Mouse (Mus musculus) midbrain, embryonic 14.5 days (tissue): Measurements from ENCODE around the gene Sparc. TPM values are rescaled to one million over a fixed set of nuclear protein-coding genes. Genes with fewer than 3 reads are reported as not detected.

Source experiments
- ATAC-seq: fragments of 200-750 bp; cut with Nextera tagmentation; 2 replicates; pipeline ENCODE4 v1.8.0; 2017; ENCODE audit warnings: moderate number of reproducible peaks, moderate library complexity; ENCODE audit not compliant: low FRiP score, low TSS enrichment
- DNase-seq: peaks from one replicate; pipeline ENCODE4 v3.0.0-alpha.2; 2015
- H3K27ac ChIP-seq: fragments of 300-500 bp; sonication (generic); replicated peaks from 2 replicates; pipeline ENCODE4 v1.5.1; 2014; ENCODE audit warnings: mild to moderate bottlenecking, low read depth, low read length, moderate library complexity
- H3K27me3 ChIP-seq: fragments of 300-500 bp; sonication (generic); 2 replicates; pipeline ENCODE4 v1.6.1; 2014; ENCODE audit warnings: low read length, control low read depth, mixed read lengths; ENCODE audit not compliant: control insufficient read depth, insufficient read depth
- H3K36me3 ChIP-seq: fragments of 300-500 bp; sonication (generic); 2 replicates; pipeline ENCODE4 v1.6.1; 2014; ENCODE audit warnings: low read length, control low read depth; ENCODE audit not compliant: control insufficient read depth, insufficient read depth
- H3K4me1 ChIP-seq: fragments of 300-500 bp; sonication (generic); 2 replicates; pipeline ENCODE4 v1.6.1; 2014; ENCODE audit warnings: mild to moderate bottlenecking, antibody characterized with exemption, low read length, control low read depth; ENCODE audit not compliant: control insufficient read depth, insufficient read depth
- H3K4me2 ChIP-seq: fragments of 300-500 bp; sonication (generic); 2 replicates; pipeline ENCODE4 v1.6.1; 2014; ENCODE audit warnings: mild to moderate bottlenecking, low read length, moderate library complexity
- H3K4me3 ChIP-seq: fragments of 300-500 bp; sonication (generic); replicated peaks from 2 replicates; pipeline ENCODE4 v1.5.1; 2014; ENCODE audit warnings: low read depth, low read length
- H3K9ac ChIP-seq: fragments of 300-500 bp; sonication (generic); replicated peaks from 2 replicates; pipeline ENCODE4 v1.6.1; 2014; ENCODE audit warnings: mild to moderate bottlenecking, low read length, moderate library complexity
- H3K9me3 ChIP-seq: fragments of 300-500 bp; sonication (generic); 2 replicates; pipeline ENCODE4 v1.6.1; 2016; ENCODE audit warnings: low read length, control low read depth, mixed read lengths; ENCODE audit not compliant: control insufficient read depth
- WGBS: fragments of 180-500 bp; shearing (Covaris S2); extraction: QIAGEN DNeasy Blood & Tissue Kit; methylation state at CpG from one replicate; pipeline ENCODE4 v1.1.7; 2014; 5-methylcytosine and 5-hydroxymethylcytosine counted together
- polyA plus RNA-seq: library from polyadenylated mRNA; unstranded; fragments of >200 nt; fragmentation: Nextera tagmentation; extraction: Ambion mirVana; gene quantifications from 2 replicates; pipeline ENCODE4 v1.2.1, GENCODE M21; 2014

Gene Sparc
- polyA plus RNA-seq, 1 experiment from 2014 or later = 427 TPM

GRCm38 (mm10) chr11:55372001-55372400 is 51.0 kb downstream of the Sparc start:
- DNase-seq (no peak), ATAC-seq (no peak)

GRCm38 (mm10) chr11:55369093-55369471 is 53.9 kb downstream of the Sparc start:
- H3K27me3 ChIP-seq = no peaks in the 10 kb centered on the region
- 78% methylated on average over 6 of the region's 6 CpGs for whole genome bisulfite sequencing
- ATAC-seq (no peak), DNase-seq (no peak)
- H3K9ac ChIP-seq = no peak overlapping the region
- H3K36me3 ChIP-seq = no peaks in the 10 kb centered on the region
- H3K4me2 ChIP-seq = no peak overlapping the region
- H3K4me1 ChIP-seq = no peaks in the 10 kb centered on the region
- no peak overlapping the region for H3K4me3 ChIP-seq
- no peaks in the 10 kb centered on the region for H3K9me3 ChIP-seq
- no peak overlapping the region for H3K27ac ChIP-seq

More at GRCm38 (mm10) chr11:55372001-55372400, 51.0 kb downstream of the Sparc start:
- Histone ChIP-seq H3K27me3 (no peaks in the 10 kb centered on the region), H3K27ac (no peak overlapping the region), H3K4me3 (no peak overlapping the region), H3K36me3 (no peaks in the 10 kb centered on the region), H3K9me3 (no peaks in the 10 kb centered on the region), H3K4me1 (no peaks in the 10 kb centered on the region), H3K4me2 (no peak overlapping the region), H3K9ac (no peak overlapping the region)
- 47% methylated on average over 6 of the region's 6 CpGs for WGBS

- WGBS = 66% methylated on average over 4 of the region's 4 CpGs
Measured at GRCm38 (mm10) chr11:55368388-55369092, 54.4 kb downstream of the Sparc start.

GRCm38 (mm10) chr11:55367783-55368182 is 55.2 kb downstream of the Sparc start:
- H3K4me1 ChIP-seq = no peaks in the 10 kb centered on the region
- DNase-seq (no peak), ATAC-seq (no peak)
- H3K4me2 ChIP-seq = no peak overlapping the region
- H3K27me3 ChIP-seq = no peaks in the 10 kb centered on the region
- no peak overlapping the region for H3K27ac ChIP-seq
- H3K36me3 ChIP-seq = no peaks in the 10 kb centered on the region
- no peak overlapping the region for H3K4me3 ChIP-seq
- H3K9ac ChIP-seq = no peak overlapping the region
- WGBS = 75% methylated on average over 10 of the region's 10 CpGs
- no peaks in the 10 kb centered on the region for H3K9me3 ChIP-seq

More at GRCm38 (mm10) chr11:55368388-55369092, 54.4 kb downstream of the Sparc start:
- Histone ChIP-seq H3K4me1 (no peaks in the 10 kb centered on the region), H3K27ac (no peak overlapping the region), H3K9ac (no peak overlapping the region), H3K36me3 (no peaks in the 10 kb centered on the region), H3K4me2 (no peak overlapping the region), H3K9me3 (no peaks in the 10 kb centered on the region), H3K27me3 (no peaks in the 10 kb centered on the region), H3K4me3 (no peak overlapping the region)
- no peak for ATAC-seq
- no peak for DNase-seq

GRCm38 (mm10) chr11:55365840-55366239 is 57.1 kb downstream of the Sparc start:
- Histone ChIP-seq H3K4me3 (no peak overlapping the region), H3K4me2 (no peak overlapping the region), H3K36me3 (no peaks in the 10 kb centered on the region), H3K27me3 (no peaks in the 10 kb centered on the region), H3K9ac (no peak overlapping the region), H3K4me1 (no peaks in the 10 kb centered on the region), H3K9me3 (no peaks in the 10 kb centered on the region), H3K27ac (no peak overlapping the region)
- WGBS = 76% methylated on average over 5 of the region's 5 CpGs
- ATAC-seq (no peak), DNase-seq (no peak)

- Histone ChIP-seq H3K9me3 (no peaks in the 10 kb centered on the region), H3K36me3 (no peaks in the 10 kb centered on the region), H3K4me2 (no peak overlapping the region), H3K27me3 (no peaks in the 10 kb centered on the region), H3K27ac (no peak overlapping the region), H3K9ac (no peak overlapping the region), H3K4me1 (no peaks in the 10 kb centered on the region), H3K4me3 (no peak overlapping the region)
- no peak for DNase-seq
- 51% methylated on average over 4 of the region's 4 CpGs for WGBS
- no peak for ATAC-seq
Measured at GRCm38 (mm10) chr11:55365242-55365641, 57.7 kb downstream of the Sparc start.

- H3K9me3 ChIP-seq = no peaks in the 10 kb centered on the region
- no peak for ATAC-seq
- no peak overlapping the region for H3K4me3 ChIP-seq
- H3K36me3 ChIP-seq = no peaks in the 10 kb centered on the region
- no peak overlapping the region for H3K27ac ChIP-seq
- no peak overlapping the region for H3K9ac ChIP-seq
- WGBS = 86% methylated on average over 3 of the region's 3 CpGs
- H3K4me1 ChIP-seq = no peaks in the 10 kb centered on the region
- DNase-seq = no peak
- H3K27me3 ChIP-seq = no peaks in the 10 kb centered on the region
- H3K4me2 ChIP-seq = no peak overlapping the region
Measured at GRCm38 (mm10) chr11:55364662-55365061, 58.3 kb downstream of the Sparc start.

GRCm38 (mm10) chr11:55358094-55358783 is 64.7 kb downstream of the Sparc start:
- no peak for DNase-seq
- H3K9ac ChIP-seq = no peak overlapping the region
- no peak overlapping the region for H3K4me2 ChIP-seq
- H3K4me1 ChIP-seq = no peaks in the 10 kb centered on the region
- no peaks in the 10 kb centered on the region for H3K9me3 ChIP-seq
- WGBS = 82% methylated on average over 15 of the region's 15 CpGs
- H3K36me3 ChIP-seq = no peaks in the 10 kb centered on the region
- H3K27me3 ChIP-seq = no peaks in the 10 kb centered on the region
- ATAC-seq = no peak
- no peak overlapping the region for H3K4me3 ChIP-seq
- no peak overlapping the region for H3K27ac ChIP-seq

GRCm38 (mm10) chr11:55356846-55357245 is 66.1 kb downstream of the Sparc start:
- Histone ChIP-seq H3K4me3 (no peak overlapping the region), H3K27ac (no peak overlapping the region), H3K4me1 (no peaks in the 10 kb centered on the region), H3K4me2 (no peak overlapping the region), H3K27me3 (no peaks in the 10 kb centered on the region), H3K9me3 (no peaks in the 10 kb centered on the region), H3K36me3 (no peaks in the 10 kb centered on the region), H3K9ac (no peak overlapping the region)
- ATAC-seq = no peak
- 93% methylated on average over 2 of the region's 2 CpGs for WGBS
- DNase-seq = no peak
